8 mouse cellular contexts compared by ENCODE assay signal in genomic region chr11:119024260-119024659, GRCm38 (mm10). TPM values are rescaled to one million over a fixed set of nuclear protein-coding genes. Genes with fewer than 3 reads are reported as not detected.
DNase-seq lines count a peak whose midpoint lies in the region; ATAC-seq lines count a peak whose summit lies in the region.

No protein-coding gene starts in this region.

- H3K9me3 ChIP-seq in lung, embryonic 15.5 days: no peaks in the 10 kb centered on the region
- H3K9me3 ChIP-seq in forebrain, embryonic 12.5 days: no peaks in the 10 kb centered on the region
- H3K9me3 ChIP-seq in limb, embryonic 13.5 days: no peaks in the 10 kb centered on the region
- no peaks in the 10 kb centered on the region for H3K9me3 ChIP-seq in stomach, embryonic 14.5 days (ENCODE audit: control insufficient read depth, low read depth, low read length)

- no peak for ATAC-seq in lung, embryonic 15.5 days (ENCODE audit: borderline replicate concordance, extremely low read depth, low FRiP score, low TSS enrichment)
- ATAC-seq in forebrain, embryonic 12.5 days (ENCODE audit: low FRiP score): no peak
- ATAC-seq in limb, embryonic 13.5 days (ENCODE audit: low FRiP score, low read depth): no peak
- ATAC-seq in stomach, embryonic 14.5 days (ENCODE audit: insufficient number of reproducible peaks, insufficient read depth, low FRiP score, low read depth): no peak

- H3K36me3 ChIP-seq in lung, embryonic 15.5 days: peaks cover 30% of the 10 kb centered on the region
- peaks cover 48% of the 10 kb centered on the region for H3K36me3 ChIP-seq in forebrain, embryonic 12.5 days (replicated peaks)
- peaks cover 39% of the 10 kb centered on the region for H3K36me3 ChIP-seq in limb, embryonic 13.5 days
- peaks cover 30% of the 10 kb centered on the region for H3K36me3 ChIP-seq in stomach, embryonic 14.5 days (ENCODE audit: control insufficient read depth, insufficient read depth, low read length)

- peaks cover 46% of the 10 kb centered on the region for H3K4me1 ChIP-seq in lung, embryonic 15.5 days
- peaks cover 55% of the 10 kb centered on the region for H3K4me1 ChIP-seq in forebrain, embryonic 12.5 days
- H3K4me1 ChIP-seq in limb, embryonic 13.5 days: peaks cover 46% of the 10 kb centered on the region
- peaks cover 35% of the 10 kb centered on the region for H3K4me1 ChIP-seq in stomach, embryonic 14.5 days (ENCODE audit: control insufficient read depth, insufficient read depth, low read length)

- H3K27me3 ChIP-seq in lung, embryonic 15.5 days: peaks cover 14% of the 10 kb centered on the region; the same call in 1 of the 2 replicates
- peaks cover 26% of the 10 kb centered on the region for H3K27me3 ChIP-seq in forebrain, embryonic 12.5 days
- no peaks in the 10 kb centered on the region for H3K27me3 ChIP-seq in limb, embryonic 13.5 days
- H3K27me3 ChIP-seq in stomach, embryonic 14.5 days (ENCODE audit: control insufficient read depth, insufficient read depth, low read length): no peaks in the 10 kb centered on the region

- H3K4me3 ChIP-seq in lung, embryonic 15.5 days: peak overlapping the region; percentile 97
- peak overlapping the region; percentile 95 for H3K4me3 ChIP-seq in forebrain, embryonic 12.5 days (replicated peaks)
- H3K4me3 ChIP-seq in limb, embryonic 13.5 days: peak overlapping the region; percentile 92
- H3K4me3 ChIP-seq in stomach, embryonic 14.5 days (ENCODE audit: low read depth, low read length): peak overlapping the region; percentile 92

- 5% methylated on average over 7 of the region's 7 CpGs for WGBS in lung, embryonic 15.5 days
- 10% methylated on average over 7 of the region's 7 CpGs for WGBS in forebrain, embryonic 12.5 days
- 3% methylated on average over 7 of the region's 7 CpGs for WGBS in limb, embryonic 13.5 days
- WGBS in stomach, embryonic 14.5 days: 7% methylated on average over 7 of the region's 7 CpGs

- peak overlapping the region; percentile 78 for H3K4me2 ChIP-seq in lung, embryonic 15.5 days
- H3K4me2 ChIP-seq in forebrain, embryonic 12.5 days: peak overlapping the region; percentile 94
- H3K4me2 ChIP-seq in limb, embryonic 13.5 days (replicated peaks): peak overlapping the region; percentile 77
- H3K4me2 ChIP-seq in stomach, embryonic 14.5 days (replicated peaks; ENCODE audit: low read depth, low read length): peak overlapping the region; percentile 78

- H3K9ac ChIP-seq in lung, embryonic 15.5 days: peak overlapping the region; percentile 92
- H3K9ac ChIP-seq in forebrain, embryonic 12.5 days: peak overlapping the region; percentile 98
- peak overlapping the region; percentile 97 for H3K9ac ChIP-seq in limb, embryonic 13.5 days
- peak overlapping the region; percentile 75; the same call in 1 of the 2 replicates for H3K9ac ChIP-seq in stomach, embryonic 14.5 days (replicated peaks; ENCODE audit: low read depth, low read length)

- DNase-seq in lung, postnatal 4 days: no peak
- DNase-seq in ovary, adult 18-20 months (ENCODE audit: low spot score): no peak
- no peak for DNase-seq in urinary bladder, adult 18-20 months (ENCODE audit: low spot score in 2 of 2)
- no peak for DNase-seq in thymus, postnatal 25 days

- peak overlapping the region; percentile 93 for H3K27ac ChIP-seq in lung, embryonic 15.5 days
- H3K27ac ChIP-seq in forebrain, embryonic 12.5 days: peak overlapping the region; percentile 97
- peak overlapping the region; percentile 97; the same call in 1 of the 2 replicates for H3K27ac ChIP-seq in limb, embryonic 13.5 days
- peak overlapping the region; percentile 89 for H3K27ac ChIP-seq in stomach, embryonic 14.5 days (ENCODE audit: low read length)

RNA-seq across cellular contexts. Expression of gene Cbx2, which starts 1.5 kb away (rescaled TPM):
- 36.7 and 38.3 TPM in 2 replicates for polyA plus RNA-seq in lung, embryonic 15.5 days (2015; fragmentation: Nextera tagmentation; extraction: Ambion mirVana)
- polyA plus RNA-seq in forebrain, embryonic 12.5 days (2016; fragmentation: Nextera tagmentation; extraction: Ambion mirVana): 84.2 and 89.3 TPM in 2 replicates
- 62.8 and 66.7 TPM in 2 replicates for polyA plus RNA-seq in limb, embryonic 13.5 days (2015; fragmentation: Nextera tagmentation; extraction: Ambion mirVana)
- polyA plus RNA-seq in stomach, embryonic 14.5 days (2014; fragmentation: Nextera tagmentation; extraction: Ambion mirVana): 24.9 and 25.9 TPM in 2 replicates

RNA-seq across cellular contexts. Expression of gene Cbx8, which starts 16.5 kb away (rescaled TPM):
- polyA plus RNA-seq in lung, embryonic 15.5 days (2015; fragmentation: Nextera tagmentation; extraction: Ambion mirVana): 9.4 and 11.3 TPM in 2 replicates
- 11.5 and 11.7 TPM in 2 replicates for polyA plus RNA-seq in forebrain, embryonic 12.5 days (2016; fragmentation: Nextera tagmentation; extraction: Ambion mirVana)
- 9.4 and 10.6 TPM in 2 replicates for polyA plus RNA-seq in limb, embryonic 13.5 days (2015; fragmentation: Nextera tagmentation; extraction: Ambion mirVana)
- polyA plus RNA-seq in stomach, embryonic 14.5 days (2014; fragmentation: Nextera tagmentation; extraction: Ambion mirVana): 6.2 and 8.5 TPM in 2 replicates

RNA-seq across cellular contexts. Expression of gene Enpp7, which starts 36.3 kb away (rescaled TPM):
- not detected in 2 replicates for polyA plus RNA-seq in lung, embryonic 15.5 days (2015; fragmentation: Nextera tagmentation; extraction: Ambion mirVana)
- polyA plus RNA-seq in forebrain, embryonic 12.5 days (2016; fragmentation: Nextera tagmentation; extraction: Ambion mirVana): not detected in 2 replicates
- not detected in 2 replicates for polyA plus RNA-seq in limb, embryonic 13.5 days (2015; fragmentation: Nextera tagmentation; extraction: Ambion mirVana)
- not detected in 2 replicates for polyA plus RNA-seq in stomach, embryonic 14.5 days (2014; fragmentation: Nextera tagmentation; extraction: Ambion mirVana)
